Mouse (Mus musculus) lung, postnatal 0 days (tissue): ENCODE results near the gene Il20rb. TPM values are rescaled to one million over a fixed set of nuclear protein-coding genes. Genes with fewer than 3 reads are reported as not detected.

Source experiments
- ATAC-seq: fragments of 200-750 bp; cut with Nextera tagmentation; 2 replicates; pipeline ENCODE4 v1.8.0; 2017; ENCODE audit warnings: moderate library complexity
- DNase-seq: peaks from one replicate; pipeline ENCODE4 v3.0.0-alpha.2; 2016; ENCODE audit warnings: low spot score
- H3K27ac ChIP-seq: fragments of 300-500 bp; sonication (generic); 2 replicates; pipeline ENCODE4 v1.5.1; 2014; ENCODE audit warnings: antibody characterized with exemption, mild to moderate bottlenecking, low read length, mixed read lengths
- H3K27me3 ChIP-seq: fragments of 300-500 bp; sonication (generic); replicated peaks from 2 replicates; pipeline ENCODE4 v1.6.1; 2014; ENCODE audit warnings: low read length, mixed read lengths; ENCODE audit not compliant: insufficient read depth
- H3K36me3 ChIP-seq: fragments of 300-500 bp; sonication (generic); 2 replicates; pipeline ENCODE4 v1.6.1; 2014; ENCODE audit warnings: low read length, mixed read lengths; ENCODE audit not compliant: insufficient read depth
- H3K4me1 ChIP-seq: fragments of 300-500 bp; sonication (generic); 2 replicates; pipeline ENCODE4 v1.6.1; 2014; ENCODE audit warnings: antibody characterized with exemption, low read depth, low read length, mixed read lengths; ENCODE audit not compliant: insufficient read depth
- H3K4me2 ChIP-seq: fragments of 300-500 bp; sonication (generic); replicated peaks from 2 replicates; pipeline ENCODE4 v1.6.1; 2014; ENCODE audit warnings: low read depth, mild to moderate bottlenecking, low read length, moderate library complexity, mixed read lengths
- H3K4me3 ChIP-seq: fragments of 300-500 bp; sonication (generic); 2 replicates; pipeline ENCODE4 v1.5.1; 2014; ENCODE audit warnings: low read depth, low read length
- H3K9ac ChIP-seq: fragments of 300-500 bp; sonication (generic); replicated peaks from 2 replicates; pipeline ENCODE4 v1.6.1; 2014; ENCODE audit warnings: low read depth, mild to moderate bottlenecking
- H3K9me3 ChIP-seq: fragments of 300-500 bp; sonication (generic); 2 replicates; pipeline ENCODE4 v1.6.1; 2016; ENCODE audit warnings: low read length, mixed read lengths
- CTCF ChIP-seq: IDR thresholded peaks from 2 replicates; pipeline ENCODE4 v1.5.1; 2016; ENCODE audit warnings: antibody characterized with exemption, mild to moderate bottlenecking
- EP300 ChIP-seq: IDR thresholded peaks from 2 replicates; pipeline ENCODE4 v1.6.1; 2016; ENCODE audit warnings: antibody characterized with exemption, mild to moderate bottlenecking, control low read depth
- WGBS: fragments of 180-500 bp; shearing (Covaris S2); extraction: QIAGEN DNeasy Blood & Tissue Kit; methylation state at CpG from one replicate; pipeline ENCODE4 v1.1.7; 2014; 5-methylcytosine and 5-hydroxymethylcytosine counted together
- polyA plus RNA-seq: library from polyadenylated mRNA; unstranded; fragments of >200 nt; fragmentation: Nextera tagmentation; extraction: Ambion mirVana; gene quantifications from 2 replicates; pipeline ENCODE4 v1.2.1, GENCODE M21; 2015

Gene Il20rb
- polyA plus RNA-seq, 1 experiment from 2014 or later = 2.2 TPM

DNA sequence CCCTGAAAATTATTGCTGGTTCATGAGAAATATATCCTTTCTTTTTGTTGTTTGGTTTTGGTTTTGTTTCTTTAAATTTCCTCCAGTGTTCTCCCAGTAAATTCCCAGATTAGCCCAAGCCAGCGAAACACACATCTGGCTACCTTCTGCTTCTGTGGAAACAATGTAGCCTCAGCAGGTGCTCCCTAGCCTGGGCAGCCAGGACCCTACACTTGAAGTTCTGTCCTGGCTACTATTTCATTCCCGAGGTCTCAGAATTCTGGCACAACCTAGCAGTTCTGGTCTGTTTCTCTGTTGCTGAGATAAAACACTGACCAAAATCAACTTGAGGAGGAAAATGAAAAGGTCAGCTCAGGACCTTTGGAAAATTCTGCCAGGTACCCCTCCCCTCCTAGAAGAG is 55.2 kb downstream of the Il20rb start:
- Histone ChIP-seq H3K27me3 (no peaks in the 10 kb centered on the region), H3K9me3 (no peaks in the 10 kb centered on the region), H3K4me1 (peaks cover 4% of the 10 kb centered on the region; the same call in 1 of the 2 replicates), H3K4me3 (no peak overlapping the region), H3K36me3 (no peaks in the 10 kb centered on the region), H3K9ac (no peak overlapping the region), H3K4me2 (no peak overlapping the region), H3K27ac (no peak overlapping the region)
- ATAC-seq = no peak
- no peak for DNase-seq
- 64% methylated on average over 2 of the region's 2 CpGs for WGBS
- no peak for TF ChIP-seq EP300
- TF ChIP-seq CTCF = no peak

DNA sequence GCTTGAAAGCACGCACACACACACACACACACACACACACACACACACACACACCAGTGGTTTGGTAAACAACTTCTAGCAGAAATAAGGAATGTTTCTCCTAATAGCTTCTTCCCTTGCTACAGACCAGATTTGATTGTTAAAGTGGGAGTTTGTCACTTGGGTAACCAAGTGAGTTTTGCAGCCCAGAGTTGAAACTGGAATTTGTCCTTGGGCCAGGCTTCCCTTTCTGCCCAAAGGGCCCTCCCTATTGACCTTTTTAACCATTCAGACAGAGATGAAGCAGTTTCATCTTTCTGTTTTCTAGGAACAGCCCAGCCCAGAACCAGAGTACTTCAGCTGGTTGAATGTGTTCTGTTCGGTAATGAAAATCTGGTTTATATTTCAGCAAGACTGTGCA is 55.7 kb downstream of the Il20rb start:
- DNase-seq (no peak), ATAC-seq (no peak)
- Histone ChIP-seq H3K4me3 (no peak overlapping the region), H3K9me3 (no peaks in the 10 kb centered on the region), H3K36me3 (no peaks in the 10 kb centered on the region), H3K4me1 (peaks cover 4% of the 10 kb centered on the region; the same call in 1 of the 2 replicates), H3K9ac (no peak overlapping the region), H3K27ac (no peak overlapping the region), H3K27me3 (no peaks in the 10 kb centered on the region), H3K4me2 (no peak overlapping the region)
- 52% methylated on average over 2 of the region's 2 CpGs for WGBS
- TF ChIP-seq EP300 = no peak
- TF ChIP-seq CTCF = no peak

DNA sequence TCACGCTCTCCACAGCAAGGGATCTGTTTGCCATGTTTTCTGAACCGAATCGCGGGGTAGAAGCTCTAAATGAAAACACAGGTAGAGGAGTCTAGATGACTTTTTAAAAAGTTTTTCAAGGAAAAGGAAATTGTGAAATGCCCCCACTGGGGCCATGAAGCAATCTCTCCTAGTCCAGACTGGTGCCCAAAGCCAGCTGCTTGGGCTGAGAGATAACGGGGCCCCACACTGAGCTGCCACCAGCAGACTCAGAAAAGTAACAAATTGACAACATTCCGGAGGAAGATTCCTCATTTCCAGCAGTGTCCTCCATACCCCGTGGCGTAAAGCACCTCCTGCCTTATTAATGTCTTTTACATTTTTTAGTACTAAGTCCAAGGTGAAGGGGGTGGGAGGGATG is 66.9 kb downstream of the Il20rb start:
- Histone ChIP-seq H3K4me2 (no peak overlapping the region), H3K27ac (peak overlapping the region; percentile 57; the same call in 1 of the 2 replicates), H3K36me3 (no peaks in the 10 kb centered on the region), H3K4me3 (no peak overlapping the region), H3K27me3 (no peaks in the 10 kb centered on the region), H3K9ac (no peak overlapping the region), H3K9me3 (no peaks in the 10 kb centered on the region), H3K4me1 (no peaks in the 10 kb centered on the region)
- ATAC-seq (peak; percentile 47), DNase-seq (peak; percentile 22)
- TF ChIP-seq CTCF = no peak
- 55% methylated on average over 8 of the region's 8 CpGs for WGBS

DNA sequence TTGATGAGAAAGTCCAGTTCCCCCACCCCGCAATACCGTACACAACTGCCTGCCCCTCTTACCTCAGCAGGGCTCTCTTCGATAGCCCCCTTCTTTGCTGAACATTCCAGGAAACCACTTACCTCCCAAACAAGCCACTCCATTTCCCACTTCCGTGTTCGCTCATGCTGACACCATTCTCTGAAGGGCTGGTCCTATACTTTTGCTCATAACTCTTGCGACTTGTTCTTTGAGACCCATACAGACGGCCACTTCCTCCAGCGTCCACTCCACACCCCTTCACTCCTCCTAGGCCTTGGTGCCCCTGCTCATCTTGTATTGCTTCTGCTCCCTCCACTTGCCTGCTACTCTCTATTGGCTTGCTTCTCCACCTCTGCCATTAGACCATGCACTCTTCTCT is 67.5 kb downstream of the Il20rb start:
- peak; percentile 55 for DNase-seq
- no peaks in the 10 kb centered on the region for H3K4me1 ChIP-seq
- H3K4me3 ChIP-seq = no peak overlapping the region
- H3K36me3 ChIP-seq = no peaks in the 10 kb centered on the region
- TF ChIP-seq CTCF (no peak), EP300 (no peak)
- H3K4me2 ChIP-seq = 0 out of 2 replicates have a peak overlapping the region, but pooled peaks have one; percentile 6
- H3K27me3 ChIP-seq = no peaks in the 10 kb centered on the region
- peak; percentile 56 for ATAC-seq
- H3K9ac ChIP-seq = no peak overlapping the region
- no peaks in the 10 kb centered on the region for H3K9me3 ChIP-seq
- H3K27ac ChIP-seq = peak overlapping the region; percentile 57; the same call in 1 of the 2 replicates
- 51% methylated on average over 8 of the region's 8 CpGs for WGBS

DNA sequence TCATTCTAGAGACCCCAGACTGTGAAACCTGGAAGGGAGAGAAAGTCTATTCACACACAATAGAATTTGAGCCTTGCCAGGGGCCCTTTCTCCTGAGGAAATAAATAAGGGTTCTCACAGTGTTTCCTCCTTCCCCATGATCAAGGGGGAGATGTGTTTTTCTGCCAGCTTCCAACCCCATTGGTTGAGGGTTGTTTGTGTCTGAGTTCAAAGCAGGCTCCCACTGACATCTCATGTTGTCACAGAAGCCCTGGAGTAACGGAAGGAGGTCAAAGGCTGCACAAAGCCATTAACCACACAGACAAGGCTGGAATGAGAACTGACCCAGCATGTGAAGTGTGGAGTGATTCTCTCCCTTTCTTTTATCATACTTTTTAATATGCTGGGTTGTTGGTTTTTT is 69.8 kb downstream of the Il20rb start:
- Histone ChIP-seq H3K9ac (no peak overlapping the region), H3K36me3 (no peaks in the 10 kb centered on the region), H3K27ac (no peak overlapping the region), H3K9me3 (no peaks in the 10 kb centered on the region), H3K27me3 (no peaks in the 10 kb centered on the region), H3K4me1 (no peaks in the 10 kb centered on the region), H3K4me2 (no peak overlapping the region), H3K4me3 (no peak overlapping the region)
- WGBS = 37% methylated on average over 1 of the region's 1 CpGs
- ATAC-seq = peak; percentile 40; the same call in 1 of the 2 replicates
- DNase-seq = peak; percentile 21
- TF ChIP-seq CTCF (no peak), EP300 (no peak)

DNA sequence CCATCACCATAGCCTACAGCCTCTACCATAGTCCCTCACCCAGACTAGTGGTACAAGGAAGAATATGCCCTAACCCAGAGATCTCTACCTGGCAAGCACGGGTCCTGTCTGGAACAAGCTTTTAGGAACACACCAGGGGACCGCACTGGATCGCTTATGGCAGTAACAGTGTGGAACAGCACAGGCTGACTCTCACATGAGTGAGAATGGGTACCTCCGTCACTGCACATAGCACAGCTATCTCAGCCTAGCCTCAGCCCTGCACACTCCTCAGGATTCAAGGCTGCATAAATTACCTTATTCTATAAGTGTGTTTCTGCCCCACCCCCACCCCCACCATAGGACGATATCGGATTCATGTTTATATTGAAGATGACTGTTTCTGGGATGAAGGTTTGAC is 70.3 kb downstream of the Il20rb start:
- no peaks in the 10 kb centered on the region for H3K9me3 ChIP-seq
- 76% methylated on average over 6 of the region's 6 CpGs for whole genome bisulfite sequencing
- H3K27me3 ChIP-seq = no peaks in the 10 kb centered on the region
- no peak overlapping the region for H3K4me2 ChIP-seq
- ATAC-seq = no peak
- no peaks in the 10 kb centered on the region for H3K36me3 ChIP-seq
- DNase-seq = no peak
- no peaks in the 10 kb centered on the region for H3K4me1 ChIP-seq
- no peak overlapping the region for H3K27ac ChIP-seq
- TF ChIP-seq EP300 (no peak), CTCF (no peak)
- no peak overlapping the region for H3K4me3 ChIP-seq
- no peak overlapping the region for H3K9ac ChIP-seq
